Mouse (Mus musculus): ENCODE results near the gene Gm5129. TPM values are rescaled to one million over a fixed set of nuclear protein-coding genes. Genes with fewer than 3 reads are reported as not detected.
"Not testable (repeated sequence)": the region's sequence is repeated elsewhere in the genome, so short reads cannot be mapped to it uniquely, and the experiment has no call there.

The Gm5129 gene
- total RNA-seq, 2 experiments from 2014 or later: not detected

DNA sequence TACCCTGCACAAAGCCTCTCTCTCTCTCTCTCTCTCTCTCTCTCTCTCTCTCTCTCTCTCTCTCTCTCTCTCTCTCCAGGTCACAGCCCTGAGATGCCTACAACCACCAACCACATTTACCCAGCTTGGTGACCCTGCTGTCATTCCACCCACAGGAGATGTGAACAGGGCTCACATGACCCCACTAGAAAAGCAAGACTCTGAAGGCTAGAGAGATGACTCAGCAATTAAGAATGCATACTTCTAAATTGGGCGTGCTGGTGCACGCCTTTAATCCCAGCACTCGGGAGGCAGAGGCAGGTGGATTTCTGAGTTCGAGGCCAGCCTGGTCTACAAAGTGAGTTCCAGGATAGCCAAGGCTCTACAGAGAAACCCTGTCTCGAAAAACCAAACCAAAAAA is 9.7 kb downstream of the Gm5129 start:
- DNase-seq (ENCODE audit: low spot score in 2 of 2): not testable (repeated sequence)

- DNase-seq (ENCODE audit: low spot score in 2 of 2): no peak
Observed at GRCm38 (mm10) chr5:29725369-29725768, 10.4 kb downstream of the Gm5129 start.

DNA sequence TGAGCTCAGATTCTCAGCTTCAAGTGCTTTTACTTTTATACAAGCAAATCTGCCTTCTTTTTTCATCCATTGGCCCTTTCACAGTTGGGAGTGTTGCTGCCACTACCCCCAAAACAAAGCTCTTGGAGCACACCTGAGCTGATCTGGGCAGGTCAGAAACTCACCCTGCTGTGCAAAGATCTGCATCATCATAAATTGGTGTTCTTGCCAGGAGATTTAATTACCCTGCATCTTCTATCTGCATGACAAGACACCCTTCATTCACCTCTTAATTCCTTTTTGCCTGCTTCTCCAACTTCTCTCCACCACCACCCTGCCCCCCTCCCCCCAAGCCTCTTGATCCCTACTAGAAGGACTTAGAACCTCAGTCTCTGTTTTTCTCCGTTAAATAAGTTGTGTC is 14.6 kb downstream of the Gm5129 start:
- DNase-seq (ENCODE audit: low spot score in 2 of 2): no peak

GRCm38 (mm10) chr5:29712906-29713305 is 22.8 kb downstream of the Gm5129 start:
- no peak for DNase-seq (ENCODE audit: low spot score in 2 of 2)

GRCm38 (mm10) chr5:29711631-29712030 is 24.1 kb downstream of the Gm5129 start:
- no peak for DNase-seq (ENCODE audit: low spot score in 2 of 2)

GRCm38 (mm10) chr5:29708258-29708657 is 27.5 kb downstream of the Gm5129 start:
- no peak for DNase-seq (ENCODE audit: low spot score in 2 of 2)

GRCm38 (mm10) chr5:29707241-29707640 is 28.5 kb downstream of the Gm5129 start:
- no peak for DNase-seq (ENCODE audit: low spot score in 2 of 2)

DNA sequence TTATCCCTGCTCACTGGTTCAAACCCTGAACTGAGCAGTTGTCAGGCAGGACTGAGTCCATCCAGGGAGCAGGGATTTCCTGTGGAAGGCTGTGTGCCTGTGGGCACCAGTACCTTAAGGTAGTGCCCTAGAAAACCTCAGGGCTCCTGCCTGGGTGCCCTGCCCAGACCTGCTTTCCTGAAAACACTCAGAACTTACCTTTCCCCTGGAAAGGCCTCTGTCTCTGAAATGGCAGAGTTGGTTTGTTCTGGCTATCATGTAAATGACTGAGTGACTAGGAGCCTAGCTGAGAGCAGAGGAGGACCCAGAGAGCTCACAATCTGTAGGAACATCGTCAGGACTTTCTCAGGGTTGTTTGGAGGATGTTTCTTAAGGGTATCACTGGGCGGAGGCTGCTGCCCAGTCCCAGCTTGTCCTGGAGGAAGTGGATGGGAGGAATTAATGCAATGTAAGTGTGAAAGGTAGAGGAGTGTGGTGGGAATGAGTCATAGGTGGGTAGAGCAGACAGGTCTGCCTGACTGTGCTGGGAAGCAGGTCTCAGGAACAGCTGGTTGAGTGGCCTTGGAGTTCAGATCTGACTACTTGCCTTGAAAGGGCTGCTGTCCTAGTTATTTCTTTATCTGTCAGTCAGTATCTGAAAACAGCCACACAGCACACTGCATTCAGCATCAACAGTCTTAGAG is 36.1 kb downstream of the Gm5129 start:
- DNase-seq (ENCODE audit: low spot score in 2 of 2): no peak

DNA sequence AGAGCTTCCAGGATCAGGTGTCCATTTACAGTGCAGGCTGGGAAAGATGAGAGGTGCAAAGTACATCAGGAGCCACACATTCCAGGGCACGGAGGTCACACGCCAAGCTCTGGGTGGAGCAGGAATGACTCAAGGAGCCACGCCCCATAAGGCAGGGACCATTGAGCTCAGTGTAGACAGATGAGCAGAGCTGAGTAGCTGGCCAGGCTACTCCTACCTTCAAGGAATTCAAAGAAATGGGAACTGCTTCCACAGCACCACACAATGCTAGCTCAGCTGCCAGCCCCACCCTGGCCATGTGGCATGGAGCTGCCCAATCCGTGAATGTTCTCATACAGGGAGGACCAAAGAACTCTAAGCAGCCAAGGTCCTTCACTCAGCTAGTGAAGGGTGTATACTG is 37.2 kb downstream of the Gm5129 start:
- DNase-seq (ENCODE audit: low spot score in 2 of 2): no peak

- DNase-seq (ENCODE audit: low spot score in 2 of 2): no peak
Observed at GRCm38 (mm10) chr5:29688352-29688751, 47.4 kb downstream of the Gm5129 start.

GRCm38 (mm10) chr5:29687671-29688070 is 48.1 kb downstream of the Gm5129 start:
- DNase-seq (ENCODE audit: low spot score in 2 of 2): no peak

Other genes starting within 250 kb of the Gm5129 start
- gene Ube3c, start 166.7 kb downstream of the Gm5129 start, total RNA-seq (2021): 10 to 100 TPM; 70.1 to 73.0 TPM
- 100 to 1,000 TPM; 164 to 167 TPM for gene Dnajb6, start 248 bp downstream of the Gm5129 start, total RNA-seq (2021)